Mouse (Mus musculus) limb, embryonic 11.5 days (tissue): ENCODE measurements around the gene Vmn1r30. TPM values are rescaled to one million over a fixed set of nuclear protein-coding genes. Genes with fewer than 3 reads are reported as not detected.

ENCODE experiments used
- ATAC-seq: fragments of 200-750 bp; cut with Nextera tagmentation; 2 replicates; pipeline ENCODE4 v1.8.0; 2017; ENCODE audit warnings: low read depth; ENCODE audit not compliant: insufficient number of reproducible peaks, low FRiP score, low TSS enrichment
- DNase-seq: peaks from one replicate; pipeline ENCODE4 v3.0.0-alpha.2; 2015; ENCODE audit warnings: low spot score
- H3K27ac ChIP-seq: fragments of 300-500 bp; sonication (generic); replicated peaks from 2 replicates; pipeline ENCODE4 v1.5.1; 2014; ENCODE audit warnings: low read depth, mild to moderate bottlenecking, low read length
- H3K27me3 ChIP-seq: fragments of 300-500 bp; sonication (generic); 2 replicates; pipeline ENCODE4 v1.6.1; 2014; ENCODE audit warnings: mild to moderate bottlenecking, low read length, mixed read lengths; ENCODE audit not compliant: control insufficient read depth, insufficient read depth
- H3K36me3 ChIP-seq: fragments of 300-500 bp; sonication (generic); 2 replicates; pipeline ENCODE4 v1.6.1; 2014; ENCODE audit warnings: mild to moderate bottlenecking, low read length, moderate library complexity, mixed read lengths; ENCODE audit not compliant: control insufficient read depth, insufficient read depth
- H3K4me1 ChIP-seq: fragments of 300-500 bp; sonication (generic); 2 replicates; pipeline ENCODE4 v1.6.1; 2014; ENCODE audit warnings: low read length, mixed read lengths; ENCODE audit not compliant: control insufficient read depth, insufficient read depth
- H3K4me2 ChIP-seq: fragments of 300-500 bp; sonication (generic); 2 replicates; pipeline ENCODE4 v1.6.1; 2014; ENCODE audit warnings: low read depth, mild to moderate bottlenecking, moderate library complexity; ENCODE audit not compliant: severe bottlenecking
- H3K4me3 ChIP-seq: fragments of 300-500 bp; sonication (generic); 2 replicates; pipeline ENCODE4 v1.5.1; 2014; ENCODE audit warnings: low read depth, low read length
- H3K9ac ChIP-seq: fragments of 300-500 bp; sonication (generic); 2 replicates; pipeline ENCODE4 v1.6.1; 2014; ENCODE audit warnings: mild to moderate bottlenecking, low read length
- H3K9me3 ChIP-seq: fragments of 300-500 bp; sonication (generic); 2 replicates; pipeline ENCODE4 v1.6.1; 2016; ENCODE audit warnings: low read length; ENCODE audit not compliant: control insufficient read depth
- WGBS: fragments of 180-500 bp; shearing (Covaris S2); extraction: QIAGEN DNeasy Blood & Tissue Kit; methylation state at CpG from one replicate; pipeline ENCODE4 v1.1.7; 2014; 5-methylcytosine and 5-hydroxymethylcytosine counted together
- polyA plus RNA-seq: library from polyadenylated mRNA; unstranded; fragments of >200 nt; fragmentation: Nextera tagmentation; extraction: Ambion mirVana; gene quantifications from 2 replicates; pipeline ENCODE4 v1.2.1, GENCODE M21; 2014

Vmn1r30 gene
- not detected in 2 replicates for polyA plus RNA-seq

DNA sequence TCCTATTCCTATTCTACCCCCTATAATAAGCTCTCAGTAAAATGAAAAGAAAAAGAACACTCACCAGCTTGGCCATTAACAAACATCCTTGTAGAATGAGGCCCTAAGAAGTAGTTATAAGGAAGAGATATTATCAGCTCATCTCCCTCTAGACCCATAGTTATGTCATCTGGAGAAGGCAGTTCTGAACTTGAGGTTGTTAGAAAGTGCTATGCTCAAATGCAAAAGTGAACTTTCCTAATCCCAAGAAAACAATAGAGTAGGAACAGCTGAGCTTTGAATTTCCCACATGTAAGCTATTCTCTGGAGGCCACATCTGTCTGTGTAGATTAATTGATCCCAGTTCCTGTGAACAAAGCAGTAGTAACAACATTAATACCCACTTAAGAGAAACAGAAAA lies at the start of gene Vmn1r30:
TSS of gene Vmn1r30 (minus strand) at position 101 of the 400 bp plus-strand sequence.
- no peaks in the 10 kb centered on the region for H3K27me3 ChIP-seq
- H3K9ac ChIP-seq: no peak within 1 kb of the TSS
- no peak for ATAC-seq
- no peak for DNase-seq
- no peaks in the 10 kb centered on the region for H3K9me3 ChIP-seq
- no peaks in the 10 kb centered on the region for H3K36me3 ChIP-seq
- no peak within 1 kb of the TSS for H3K27ac ChIP-seq
- H3K4me1 ChIP-seq: no peaks in the 10 kb centered on the region
- H3K4me2 ChIP-seq: no peak within 1 kb of the TSS
- H3K4me3 ChIP-seq: no peak within 1 kb of the TSS

GRCm38 (mm10) chr6:58475230-58475629 lies 32.0 kb upstream of the Vmn1r30 start, which contains the start of gene Vmn1r31:
Gene Vmn1r31 (minus strand): TSS chr6:58475330.
- H3K9ac ChIP-seq: no peak within 1 kb of the TSS
- H3K4me2 ChIP-seq: no peak within 1 kb of the TSS
- WGBS: 92% methylated on average over 1 of the region's 1 CpGs
- H3K27me3 ChIP-seq: no peaks in the 10 kb centered on the region
- H3K9me3 ChIP-seq: no peaks in the 10 kb centered on the region
- no peak within 1 kb of the TSS for H3K4me3 ChIP-seq
- ATAC-seq (no peak), DNase-seq (no peak)
- no peak within 1 kb of the TSS for H3K27ac ChIP-seq
- no peaks in the 10 kb centered on the region for H3K4me1 ChIP-seq
- H3K36me3 ChIP-seq: no peaks in the 10 kb centered on the region

Other genes with a start within 250 kb of the Vmn1r30 start
- gene Vmn1r27, start 224.6 kb downstream of the Vmn1r30 start, polyA plus RNA-seq: not detected in 2 replicates
- not detected in 2 replicates for gene Vmn1r28, start 181.3 kb downstream of the Vmn1r30 start, polyA plus RNA-seq
- gene Vmn1r29, start 141.8 kb downstream of the Vmn1r30 start, polyA plus RNA-seq: not detected in 2 replicates
- gene Vmn1r31, start 31.9 kb upstream of the Vmn1r30 start, polyA plus RNA-seq: not detected in 2 replicates
- gene Abcg2, start 141.1 kb upstream of the Vmn1r30 start, polyA plus RNA-seq: 49.2 and 49.9 TPM in 2 replicates